Mouse (Mus musculus) cerebellum, postnatal 36 days (tissue): Measurements from ENCODE around the gene Pold4.
"Not testable (repeated sequence)": the region's sequence is repeated elsewhere in the genome, so short reads cannot be mapped to it uniquely, and the experiment has no call there.

ENCODE experiments used
- DNase-seq, 2 experiments: peaks; one replicate each; pipeline ENCODE4 v3.0.0; 2021 to 2022; ENCODE audit warnings: mixed read lengths in 2 of 2

Pold4 gene

DNA sequence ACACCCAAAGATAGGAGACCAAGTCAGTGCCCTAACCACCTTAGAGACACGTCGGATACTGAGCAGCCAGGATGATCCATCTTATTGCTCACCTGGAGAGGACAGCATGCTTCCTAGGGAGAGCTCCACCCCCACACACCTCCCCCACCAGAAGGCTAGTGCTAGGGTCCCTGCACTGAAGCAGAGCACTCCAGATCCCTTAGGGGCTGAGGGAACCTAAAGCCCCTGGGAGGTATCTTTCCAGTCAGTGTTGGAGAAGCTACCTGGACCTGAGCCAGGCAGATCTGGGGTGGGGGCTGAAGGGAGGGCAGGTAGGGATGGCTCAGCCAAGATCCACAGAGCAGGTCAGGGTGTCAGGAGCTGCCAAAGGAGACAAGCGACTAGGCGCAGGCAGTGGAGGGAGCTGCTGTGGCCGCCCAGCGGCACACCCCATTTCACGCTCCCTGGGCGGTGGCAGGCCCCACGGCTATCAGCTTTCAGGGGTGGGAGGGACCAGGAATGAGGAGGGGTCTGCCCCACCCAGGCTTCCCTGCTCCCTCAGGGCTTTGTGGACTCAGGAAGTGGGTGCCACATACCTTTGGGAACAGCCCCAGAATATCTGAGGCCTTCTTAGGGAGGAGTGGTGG, 2.1 kb upstream of the Pold4 start:
- no peak for DNase-seq

DNA sequence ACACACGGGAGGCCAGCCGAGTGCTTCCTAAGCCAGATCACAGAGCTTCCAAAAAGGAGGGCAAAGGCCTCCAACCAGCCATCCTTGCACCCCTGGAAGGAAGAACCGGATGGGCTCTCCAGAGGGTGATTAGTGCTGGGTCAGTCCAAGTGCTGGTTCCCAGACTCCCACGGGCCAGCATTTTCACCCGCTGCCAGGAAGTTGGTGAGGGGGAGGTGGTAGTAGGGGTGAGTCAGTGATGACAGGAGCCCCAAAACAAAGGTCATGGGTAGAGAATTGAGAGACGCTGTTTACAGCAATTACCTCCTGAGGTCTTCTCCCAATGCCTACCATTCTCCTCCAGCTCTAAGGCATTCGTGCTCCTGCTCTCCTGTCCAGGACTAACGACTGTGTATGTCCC, 1.3 kb upstream of the Pold4 start:
- no peak for DNase-seq

DNA sequence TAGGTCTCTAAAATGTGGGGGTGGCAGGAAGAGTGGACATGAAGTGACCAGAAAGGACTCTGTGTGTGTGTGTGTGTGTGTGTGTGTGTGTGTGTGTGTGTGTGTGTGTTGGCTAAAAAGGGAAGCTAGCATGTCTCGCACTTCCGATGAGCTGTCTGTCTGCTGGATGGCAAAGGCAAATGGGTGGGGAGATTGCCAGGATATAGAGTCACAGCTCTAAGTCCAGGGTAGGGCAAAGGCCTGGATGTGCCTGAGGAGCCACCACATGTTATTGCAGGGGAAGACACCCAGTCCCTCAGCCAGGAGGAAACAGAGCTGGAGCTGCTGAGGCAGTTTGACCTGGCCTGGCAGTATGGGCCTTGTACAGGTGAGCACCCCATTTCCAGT, 480 bp downstream of the Pold4 start:
- DNase-seq = no peak

DNA sequence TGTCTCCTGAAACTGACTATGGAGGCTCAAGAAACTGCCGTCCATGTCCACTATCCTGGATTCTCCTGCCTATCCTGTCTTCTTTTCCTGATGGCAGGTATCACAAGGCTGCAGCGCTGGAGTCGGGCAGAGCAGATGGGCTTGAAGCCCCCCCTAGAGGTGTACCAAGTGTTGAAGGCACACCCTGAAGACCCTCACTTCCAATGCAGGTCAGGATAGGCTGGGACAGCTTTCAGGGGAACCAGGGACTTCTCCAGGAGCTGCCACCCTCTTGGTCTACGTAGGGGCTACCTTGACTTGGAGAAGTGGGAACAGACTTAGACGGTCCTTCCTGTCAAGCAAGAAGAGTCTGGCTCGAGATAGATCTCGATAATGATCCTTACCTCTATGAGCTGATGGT, 952 bp downstream of the Pold4 start:
- no peak for DNase-seq

DNA sequence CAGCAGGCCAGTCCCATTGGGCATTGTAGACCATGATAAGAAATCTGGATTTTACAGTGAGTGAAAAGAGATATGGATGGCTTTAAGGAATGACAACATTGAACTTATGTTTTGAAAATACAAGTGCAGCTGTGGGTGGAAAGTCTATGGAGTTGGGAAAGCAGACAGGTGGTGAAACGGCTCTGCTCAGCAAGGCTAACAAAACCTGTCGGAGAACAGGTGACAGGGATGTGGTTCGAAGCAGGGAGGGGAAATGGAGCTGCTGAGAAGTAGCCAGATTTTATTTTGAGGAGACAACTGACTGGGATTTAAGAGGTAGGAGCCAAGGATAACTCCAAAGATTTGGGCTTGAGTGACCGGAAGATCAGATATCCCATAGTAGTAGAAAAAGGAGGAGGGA, 2.8 kb downstream of the Pold4 start:
- no peak for DNase-seq

DNA sequence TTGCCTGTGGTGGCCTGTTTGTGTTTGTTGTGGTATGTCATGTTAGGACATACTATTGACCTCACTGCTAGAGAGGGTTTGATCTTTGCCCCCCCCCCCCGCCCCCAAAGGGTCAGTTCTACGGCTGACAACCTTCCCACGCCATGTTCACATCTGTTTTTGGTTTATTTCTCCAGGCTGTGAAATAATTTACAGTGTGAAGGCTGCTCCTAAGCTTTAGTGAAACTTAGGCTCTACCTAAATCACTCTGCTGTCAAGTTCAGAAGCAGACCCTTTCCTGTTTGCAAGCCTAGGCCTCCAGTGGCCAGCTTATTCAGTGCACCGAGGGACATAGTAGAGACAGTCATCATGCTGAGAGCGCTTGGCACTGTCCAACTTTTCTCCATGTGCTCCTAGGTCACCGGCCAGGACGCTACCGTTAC, 8.6 kb downstream of the Pold4 start:
- no peak for DNase-seq

DNA sequence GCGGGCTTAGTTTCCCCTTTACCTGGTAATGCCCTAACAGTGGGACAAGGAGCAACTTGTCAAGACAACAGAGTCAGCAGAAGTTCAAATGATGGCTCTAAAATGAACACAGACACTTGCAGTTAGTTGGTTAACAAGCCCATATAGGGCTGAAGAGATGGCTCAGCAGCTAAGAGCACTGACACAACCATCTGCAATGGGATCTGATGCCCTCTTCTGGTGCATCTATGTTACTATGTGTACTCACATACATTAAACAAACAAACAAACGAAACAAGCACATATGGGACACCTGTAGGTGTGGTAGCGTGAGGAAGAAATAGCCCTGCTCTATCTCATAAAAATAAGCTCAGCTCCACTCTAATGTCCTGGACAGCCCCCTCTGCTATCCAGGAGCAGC, 10.7 kb downstream of the Pold4 start:
- DNase-seq = no peak

DNA sequence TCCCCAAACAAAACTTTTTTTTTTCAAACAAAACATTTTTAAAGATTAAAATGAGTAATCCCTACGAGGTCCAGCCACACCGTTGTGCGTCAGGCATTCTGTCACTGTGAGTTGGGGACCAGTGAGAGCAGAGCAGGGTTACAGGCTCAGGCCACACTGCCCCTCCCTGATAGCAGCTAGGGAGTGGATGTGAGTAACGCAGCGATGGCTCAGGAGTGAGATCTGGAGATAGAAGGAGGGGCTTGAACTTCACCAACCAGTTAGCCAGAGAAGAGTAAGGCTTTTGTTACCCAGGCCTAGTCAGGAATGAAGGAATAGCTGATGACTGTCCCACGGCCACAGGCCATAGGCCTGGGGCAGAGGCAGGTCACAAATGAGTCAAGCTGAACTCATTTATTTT, 13.1 kb downstream of the Pold4 start:
- DNase-seq = no peak

DNA sequence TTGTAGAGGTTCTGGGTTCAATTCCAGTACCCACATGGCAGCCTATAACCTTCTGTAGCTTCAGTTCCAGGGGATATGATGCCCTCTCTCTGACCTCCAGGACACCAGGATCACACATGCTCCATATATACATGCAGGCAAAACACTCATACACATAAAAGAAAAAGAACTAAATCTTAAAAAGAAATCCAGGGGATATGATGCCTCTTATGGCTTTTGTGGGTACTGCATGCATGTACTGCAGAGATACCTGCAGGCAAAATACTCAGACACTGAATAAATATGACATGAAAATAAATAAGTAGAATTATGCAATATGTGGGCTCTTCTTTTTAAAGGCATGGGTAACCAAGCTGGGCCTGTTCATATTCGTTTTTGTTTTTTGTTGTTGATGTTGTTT, 15.3 kb downstream of the Pold4 start:
- DNase-seq = no peak

DNA sequence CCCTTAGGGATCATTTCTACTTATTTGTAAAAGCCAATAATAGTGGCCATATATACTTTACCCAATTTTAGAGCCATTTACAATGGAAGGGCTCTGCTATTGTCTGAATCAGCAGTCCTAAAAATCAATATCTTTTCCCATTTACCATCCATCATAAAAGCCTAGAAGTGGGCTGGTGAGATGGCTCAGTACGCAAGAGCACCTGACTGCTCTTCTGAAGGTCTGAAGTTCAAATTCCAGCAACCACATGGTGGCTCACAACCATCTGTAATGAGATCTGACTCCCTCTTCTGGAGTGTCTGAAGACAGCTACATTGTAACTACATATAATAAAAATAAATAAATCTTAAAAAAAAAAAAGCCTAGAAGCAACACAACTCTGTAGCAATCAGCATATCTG, 17.0 kb downstream of the Pold4 start:
- DNase-seq = not testable (repeated sequence)

DNA sequence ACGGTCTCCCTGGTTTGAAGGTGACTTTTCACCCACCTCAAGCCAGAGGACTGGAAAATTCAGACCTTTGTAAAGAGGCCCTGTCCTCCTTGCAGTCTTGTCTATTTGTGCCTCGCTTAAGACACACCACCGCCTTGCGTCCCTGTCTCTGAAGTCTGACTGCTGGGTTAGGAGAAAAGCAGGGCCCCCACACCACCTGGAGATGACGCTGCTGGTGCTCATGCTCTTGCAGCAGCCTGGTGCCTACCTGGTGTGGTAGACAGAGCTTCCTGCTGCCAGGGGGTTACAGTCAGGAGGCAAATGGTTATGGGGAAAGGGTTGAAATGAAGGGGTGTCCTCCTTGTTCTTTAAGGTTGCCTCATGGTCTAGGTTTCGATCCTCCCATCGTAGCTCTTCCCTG, 22.5 kb downstream of the Pold4 start:
- DNase-seq = no peak

DNA sequence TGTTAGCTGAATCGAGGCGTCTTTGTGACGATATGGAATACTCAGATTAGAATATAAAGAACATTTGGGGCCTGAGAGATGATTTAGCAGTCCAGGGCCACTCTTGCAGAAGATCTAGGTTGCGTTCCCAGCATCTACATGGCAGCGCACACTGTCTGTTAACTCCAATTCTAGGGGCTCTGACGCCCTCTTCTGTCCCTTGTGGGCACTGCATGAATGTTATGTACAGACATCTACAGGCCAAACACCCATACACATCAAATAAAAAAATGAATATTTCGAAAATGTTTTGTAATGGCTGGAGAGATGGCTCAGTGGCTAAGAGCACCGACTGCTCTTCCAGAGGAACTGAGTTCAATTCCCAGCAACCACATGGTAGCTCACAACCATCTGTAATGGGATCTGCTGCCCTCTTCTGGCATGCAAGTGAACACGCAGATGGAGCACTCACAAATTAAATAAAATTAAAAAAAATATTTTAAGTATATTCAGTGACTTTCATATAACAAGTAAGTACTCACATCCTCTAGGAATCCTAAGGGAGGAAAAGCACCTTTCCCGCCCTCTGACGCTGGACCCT, 24.0 kb downstream of the Pold4 start:
- DNase-seq = no peak

DNA sequence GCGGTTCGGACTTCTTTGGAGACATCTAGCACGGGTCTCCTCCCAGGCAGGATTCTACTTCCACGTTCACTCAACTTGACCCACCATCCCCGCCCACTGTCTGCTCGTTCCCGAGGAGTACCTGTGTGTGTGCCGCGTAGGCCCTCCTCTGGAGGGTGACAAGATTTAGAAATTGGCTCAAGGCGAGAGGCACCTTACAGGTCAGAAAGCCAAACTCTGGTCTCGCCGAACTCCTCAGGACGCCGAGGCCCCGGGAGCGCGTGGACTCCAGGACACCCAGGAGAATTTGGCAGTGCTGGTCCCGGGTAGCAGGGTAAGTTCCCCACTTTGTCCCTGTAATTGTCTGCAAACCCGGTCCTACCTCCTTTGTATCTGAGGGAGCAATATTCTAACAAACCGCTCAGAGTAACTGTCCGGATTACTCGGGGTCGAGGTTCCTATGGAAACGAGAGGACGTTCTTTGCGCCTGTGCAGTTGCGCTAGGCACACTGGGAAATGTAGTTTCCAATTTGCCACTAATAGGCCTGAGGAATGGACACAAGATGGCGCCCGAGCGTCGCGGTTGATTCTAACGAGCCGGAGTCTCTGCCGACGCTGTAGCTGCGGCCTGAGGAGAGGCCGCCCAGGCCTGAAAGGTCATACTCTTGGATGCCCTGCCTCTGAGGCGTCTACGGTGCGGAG, 25.7 kb downstream of the Pold4 start:
- DNase-seq = peak; percentile 93 to 96

DNA sequence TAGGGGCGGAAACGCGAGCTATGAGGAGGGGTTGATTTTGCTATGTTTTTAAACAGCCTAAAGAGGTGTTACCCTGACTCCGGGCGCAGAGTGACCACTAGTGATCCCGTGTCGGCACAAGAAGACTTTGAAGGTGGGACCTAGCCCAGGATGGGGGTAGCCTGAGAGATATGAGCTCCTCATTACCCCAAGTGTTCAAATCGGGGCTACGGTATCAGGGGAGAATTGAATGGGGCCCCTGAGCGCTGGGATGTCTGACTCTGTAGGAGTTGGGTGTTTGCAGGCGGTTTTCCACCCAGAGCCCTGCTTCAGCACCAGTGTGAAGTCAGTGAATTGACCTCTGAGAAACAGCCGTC, 26.2 kb downstream of the Pold4 start:
- no peak for DNase-seq

DNA sequence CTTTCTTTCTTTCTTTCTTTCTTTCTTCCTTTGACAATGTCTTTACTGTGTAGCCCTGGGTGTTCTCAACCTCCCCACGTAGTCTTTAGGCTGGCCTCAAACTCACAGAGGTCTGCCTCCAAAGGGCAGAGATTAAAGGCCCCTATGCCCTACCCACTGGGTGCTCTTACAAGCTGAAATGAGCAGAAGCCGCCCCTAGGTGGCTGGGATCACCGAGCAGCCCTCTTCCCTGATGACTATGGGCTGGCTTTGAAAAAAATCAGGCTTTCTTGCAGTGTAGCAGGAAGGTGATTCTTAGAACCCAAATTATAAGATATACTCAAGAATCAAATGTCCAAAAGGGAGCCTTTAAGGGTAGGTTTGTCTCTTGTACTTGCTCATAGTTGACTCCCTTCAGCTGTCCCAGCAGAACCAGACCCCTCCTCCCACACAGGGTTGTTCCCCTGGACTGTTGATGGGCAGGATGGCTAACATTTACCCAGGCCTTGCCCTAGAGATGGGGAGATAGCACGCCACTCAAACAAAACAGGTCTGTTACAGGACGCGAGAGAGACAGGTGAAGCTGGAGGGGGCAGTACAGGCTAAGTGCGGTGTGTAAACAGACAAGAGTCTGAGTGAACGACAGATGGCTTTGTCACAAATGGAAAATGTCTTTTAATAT, 29.5 kb downstream of the Pold4 start:
- DNase-seq = no peak

DNA sequence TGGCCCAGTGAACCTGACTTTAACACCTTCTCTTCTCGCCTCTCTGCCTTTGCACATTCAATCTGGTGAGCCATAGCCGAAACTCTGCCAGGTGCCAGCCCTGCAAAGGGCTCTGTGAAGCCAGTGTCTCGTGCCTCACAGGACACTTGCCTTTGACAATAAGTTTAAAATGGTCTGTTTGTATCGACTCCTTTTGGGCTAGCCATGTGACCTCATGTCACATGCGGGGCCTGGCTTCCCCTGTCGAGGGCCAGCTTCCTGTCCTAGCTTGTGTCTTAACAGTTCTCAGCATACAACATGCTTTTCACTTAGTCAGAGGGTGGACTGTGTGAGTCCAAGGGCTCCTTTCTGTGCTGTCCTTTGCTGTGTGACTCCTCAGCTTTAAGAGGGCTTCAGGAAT, 31.1 kb downstream of the Pold4 start:
- no peak for DNase-seq

DNA sequence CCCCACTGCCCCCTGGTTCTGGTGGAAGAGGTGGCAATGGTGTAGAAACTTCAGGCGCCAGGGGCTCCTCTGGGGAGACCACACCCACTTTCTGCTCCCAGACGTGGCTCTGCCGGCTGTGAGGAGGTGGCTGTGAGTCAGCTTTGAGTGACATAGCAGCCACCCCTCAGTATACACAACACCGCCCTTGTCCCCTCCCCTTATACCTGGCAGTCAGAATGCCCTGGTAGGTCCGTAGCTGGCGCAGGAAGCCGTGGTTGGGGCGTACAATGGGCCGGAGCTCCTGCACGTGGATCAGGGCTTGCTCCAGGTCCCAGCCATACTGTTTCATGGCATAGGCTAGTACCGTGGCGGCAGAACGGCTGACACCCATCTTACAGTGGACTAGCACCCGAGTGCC, 32.0 kb downstream of the Pold4 start:
- DNase-seq = no peak

DNA sequence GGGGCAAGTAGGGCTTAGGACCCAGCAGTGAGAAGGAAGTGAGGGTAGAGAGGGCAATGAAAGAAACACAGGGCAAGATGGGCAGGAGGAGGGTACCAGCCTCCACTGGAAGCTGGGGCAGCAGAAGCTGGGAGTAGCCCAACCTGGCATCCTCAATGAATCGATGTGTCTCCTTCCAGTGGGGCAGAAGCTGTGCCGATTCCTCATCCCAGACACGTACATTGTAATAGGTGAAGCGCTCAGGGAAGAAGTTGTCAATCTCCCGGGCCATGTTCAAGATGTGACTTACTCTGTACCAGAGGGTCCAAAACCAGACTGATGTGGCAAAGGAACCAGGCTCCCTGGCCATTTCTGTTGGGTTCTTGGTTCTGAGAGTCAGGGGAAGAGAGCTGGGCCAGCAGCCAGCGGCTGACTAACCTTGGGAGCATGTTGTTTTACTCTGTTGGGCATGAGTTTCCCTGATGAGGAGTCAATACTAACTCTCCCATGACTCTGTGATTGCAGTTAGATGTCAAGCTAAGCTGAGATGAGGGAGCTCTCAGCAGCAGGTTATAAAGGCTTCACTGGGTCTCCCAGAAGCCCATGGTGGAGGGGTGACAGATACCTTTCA, 32.6 kb downstream of the Pold4 start:
- DNase-seq = no peak

DNA sequence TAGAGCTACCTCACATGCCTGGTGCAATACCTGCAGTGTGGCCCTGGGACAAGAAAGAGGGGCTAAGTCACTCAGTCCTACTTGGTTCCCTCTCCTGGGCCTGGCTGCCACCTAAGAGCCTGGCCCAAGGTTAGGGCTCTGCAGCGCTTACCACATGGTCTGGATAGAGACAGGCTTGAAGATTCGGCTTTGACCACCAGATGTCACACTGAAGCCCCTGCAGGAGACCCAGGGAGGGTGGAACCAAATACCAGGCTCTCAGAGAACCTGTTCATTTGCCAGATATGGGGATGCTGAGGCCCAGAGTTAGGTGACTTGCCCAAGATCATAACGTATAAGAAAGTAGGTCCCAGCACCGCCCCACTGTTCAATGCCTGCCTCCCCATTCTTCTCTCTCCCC, 34.3 kb downstream of the Pold4 start:
- no peak for DNase-seq

DNA sequence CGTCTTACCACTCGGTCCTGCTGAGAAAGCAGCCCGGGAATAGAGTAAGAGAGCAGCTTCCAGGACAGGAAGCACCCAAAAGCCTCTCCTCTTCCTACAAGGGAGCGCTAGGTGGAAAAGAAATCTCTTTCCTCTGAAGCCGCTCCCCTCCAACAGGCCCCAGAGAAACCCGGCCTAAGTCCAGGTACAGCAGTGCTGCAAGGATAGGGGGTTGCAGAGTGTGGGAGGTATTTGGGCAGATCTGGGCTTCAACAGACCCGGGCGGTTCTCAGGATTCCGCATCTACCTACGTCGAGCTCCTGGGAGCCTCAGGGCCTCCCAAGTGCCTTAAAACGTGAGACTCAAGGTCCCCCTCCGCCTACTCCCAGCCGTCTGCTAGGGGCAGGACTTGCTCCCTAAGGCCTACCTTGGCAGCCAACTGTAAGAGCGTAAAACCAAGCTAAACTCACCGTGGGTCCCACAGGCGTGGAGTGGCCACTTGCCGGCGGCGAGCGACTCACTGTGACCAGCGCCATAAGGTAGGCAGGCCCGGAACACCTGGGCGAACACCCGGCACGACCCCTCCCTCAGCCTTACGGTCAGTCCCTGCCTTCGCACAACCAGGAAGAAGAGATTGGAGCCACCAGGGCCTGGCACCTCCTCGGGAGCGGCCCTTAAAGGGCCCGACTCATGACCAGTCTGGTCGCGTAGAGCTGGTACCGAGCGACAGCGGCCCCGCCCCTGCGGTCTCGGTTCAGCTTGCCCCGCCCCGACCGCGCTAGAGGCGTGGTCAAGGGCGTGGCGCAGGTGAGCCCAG, 37.1 kb downstream of the Pold4 start, which contains the start of gene Ssh3:
TSS of gene Ssh3 (minus strand) at position 615 of the 796 bp plus-strand sequence.
- DNase-seq = peak; percentile 76 to 84

DNA sequence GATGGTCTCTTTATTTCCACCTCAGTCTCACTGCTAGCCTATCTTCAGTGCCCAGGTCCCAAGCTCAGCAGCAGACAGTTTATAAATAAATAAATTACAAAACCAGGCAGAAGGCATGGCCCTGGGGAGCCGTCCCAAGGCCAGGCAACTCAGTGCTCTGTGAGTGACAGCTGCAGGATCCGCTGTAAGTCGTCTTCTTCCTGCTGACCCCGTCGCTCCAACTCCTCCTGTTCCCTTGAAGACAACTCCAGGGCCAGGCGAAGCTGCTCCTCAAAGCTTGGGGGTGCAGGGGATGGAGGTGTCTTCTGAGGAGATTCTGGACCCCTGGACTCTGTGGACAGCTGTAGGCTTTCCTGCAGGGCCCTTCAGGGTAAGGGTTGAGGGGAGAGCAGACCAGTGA, 38.5 kb downstream of the Pold4 start:
- no peak for DNase-seq

DNA sequence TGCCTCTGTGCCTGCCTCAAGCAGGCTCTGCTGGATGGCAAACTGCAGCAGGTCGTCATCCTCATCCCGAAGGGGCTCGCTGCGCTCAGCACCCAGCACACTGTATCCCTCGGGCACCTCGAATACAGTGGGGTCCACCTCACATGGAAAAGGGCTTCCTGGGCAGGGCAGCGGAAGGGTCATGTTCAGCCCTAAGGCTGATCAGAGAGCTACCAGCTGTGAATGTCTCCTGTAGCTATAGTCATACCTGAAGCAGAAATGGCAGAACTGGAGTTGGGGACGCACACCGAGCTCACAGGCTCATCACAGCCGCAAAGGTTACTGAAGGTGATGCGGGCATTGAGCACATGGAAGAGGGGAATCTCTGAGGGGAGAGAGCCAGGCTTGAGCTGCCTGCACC, 39.3 kb downstream of the Pold4 start:
- DNase-seq = no peak

DNA sequence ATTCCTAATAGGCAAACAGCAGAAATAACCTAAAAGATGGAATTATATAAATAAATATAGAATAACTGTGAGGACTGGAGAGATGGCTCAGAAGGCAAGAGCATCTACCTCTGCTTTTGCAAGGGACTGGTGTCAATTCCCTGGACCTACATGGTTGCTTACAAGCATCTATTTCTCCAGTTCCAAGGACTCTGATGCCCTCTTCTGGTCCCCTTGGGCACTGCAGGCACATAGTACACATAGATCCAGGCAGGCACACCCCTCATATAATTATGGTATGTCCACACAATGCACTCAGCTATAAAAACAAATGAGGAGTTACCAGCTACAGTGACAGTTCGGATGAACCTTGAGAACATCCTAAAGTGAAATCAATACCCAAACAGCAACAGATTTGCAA, 47.8 kb downstream of the Pold4 start:
- no peak for DNase-seq
